Mouse (Mus musculus): ENCODE data around the gene Npff. TPM values are rescaled to one million over a fixed set of nuclear protein-coding genes. Genes with fewer than 3 reads are reported as not detected.

The Npff gene
- polyA plus RNA-seq, 1 experiment: 3.4 TPM

DNA sequence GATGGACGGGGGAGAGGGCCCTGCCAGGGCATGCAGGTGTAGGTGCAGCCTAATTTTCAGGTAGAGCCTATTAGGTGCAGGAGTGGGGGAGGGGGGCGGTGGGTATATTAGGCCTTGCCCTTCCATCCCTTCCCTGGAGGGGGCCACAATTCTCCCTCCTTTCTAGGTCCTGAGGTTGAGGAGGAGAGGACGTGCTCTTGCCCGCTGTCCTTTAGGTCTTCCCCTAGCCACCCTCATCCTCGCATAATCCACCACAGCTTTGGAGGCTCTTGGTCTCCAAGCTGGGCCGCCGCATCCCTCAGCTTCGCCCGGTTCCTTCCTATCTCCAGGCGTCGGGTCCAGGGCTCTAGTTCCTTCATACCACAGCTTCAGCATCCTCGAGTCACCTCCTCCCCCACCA lies 8.4 kb downstream of the Npff start:
- whole genome bisulfite sequencing: 4% methylated on average over 12 of the region's 12 CpGs
- peak overlapping the region; percentile 65 for H3K4me3 ChIP-seq (ENCODE audit: insufficient read depth, low read depth, low read length)
- H3K27ac ChIP-seq (ENCODE audit: insufficient read depth, low read depth, low read length): no peak overlapping the region
- peaks cover 3% of the 10 kb centered on the region; the same call in 1 of the 2 replicates for H3K4me1 ChIP-seq (ENCODE audit: control insufficient read depth, insufficient read depth, low read length)
- DNase-seq: no peak
- no peaks in the 10 kb centered on the region for H3K27me3 ChIP-seq (replicated peaks; ENCODE audit: control insufficient read depth, insufficient read depth, low read length)
- no peaks in the 10 kb centered on the region for H3K36me3 ChIP-seq (ENCODE audit: control insufficient read depth, insufficient read depth, low read length)
- TF ChIP-seq CTCF (conservative IDR thresholded peaks at IDR 0.05; ENCODE audit: insufficient read depth, insufficient read length, low read depth, low read length): no peak
- TF ChIP-seq POLR2A (IDR thresholded peaks at IDR 0.05; ENCODE audit: low read depth, low read length): no peak

DNA sequence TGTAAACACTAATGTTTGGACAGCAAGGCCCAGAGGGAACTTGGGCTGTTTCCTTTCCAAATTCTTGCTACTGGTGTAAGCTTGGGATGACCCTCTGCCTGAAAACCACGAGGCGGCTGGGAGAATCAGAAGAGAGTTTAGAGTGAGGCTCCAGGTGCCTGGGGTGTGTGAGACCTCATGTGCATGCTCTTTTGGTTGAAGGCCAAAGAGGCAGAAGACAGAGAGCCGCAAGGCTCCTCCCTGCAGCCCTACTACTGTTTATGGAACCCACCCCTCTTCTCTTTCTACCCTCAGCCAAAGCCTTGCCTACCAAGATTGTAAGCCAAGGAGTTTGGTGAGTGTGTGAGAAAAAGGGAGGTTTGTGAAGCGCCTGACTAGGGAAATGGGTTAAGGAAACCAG lies 9.0 kb downstream of the Npff start:
- Histone ChIP-seq H3K36me3 (ENCODE audit: control insufficient read depth, insufficient read depth, low read length) (no peaks in the 10 kb centered on the region), H3K27me3 (replicated peaks; ENCODE audit: control insufficient read depth, insufficient read depth, low read length) (no peaks in the 10 kb centered on the region), H3K4me1 (ENCODE audit: control insufficient read depth, insufficient read depth, low read length) (peaks cover 5% of the 10 kb centered on the region; the same call in 1 of the 2 replicates), H3K27ac (ENCODE audit: insufficient read depth, low read depth, low read length) (no peak overlapping the region), H3K4me3 (ENCODE audit: insufficient read depth, low read depth, low read length) (no peak overlapping the region)
- no peak for TF ChIP-seq CTCF (conservative IDR thresholded peaks at IDR 0.05; ENCODE audit: insufficient read depth, insufficient read length, low read depth, low read length)
- TF ChIP-seq POLR2A (IDR thresholded peaks at IDR 0.05; ENCODE audit: low read depth, low read length): no peak
- DNase-seq: no peak
- 58% methylated on average over 4 of the region's 4 CpGs for WGBS

DNA sequence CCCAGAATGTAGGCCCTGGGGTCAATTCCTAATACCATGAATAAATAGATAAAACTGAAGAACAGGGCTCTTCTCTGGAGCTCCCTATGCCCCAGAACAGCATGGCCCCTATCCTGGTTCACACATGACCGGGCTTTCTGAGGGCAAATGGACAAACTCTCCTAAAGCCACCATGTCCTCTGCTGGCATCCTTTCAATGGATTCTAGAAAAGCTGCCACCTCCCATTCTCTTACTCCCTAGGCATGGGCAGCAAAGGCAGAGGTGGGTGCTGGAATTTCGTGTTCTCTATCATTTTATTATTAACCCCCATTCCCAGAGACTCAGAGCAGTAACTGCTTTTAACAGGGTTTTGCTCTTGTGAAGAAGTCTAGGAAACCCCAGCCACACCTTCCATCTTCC lies 9.5 kb downstream of the Npff start:
- WGBS: 82% methylated on average over 2 of the region's 2 CpGs
- DNase-seq: no peak
- Histone ChIP-seq H3K27me3 (replicated peaks; ENCODE audit: control insufficient read depth, insufficient read depth, low read length) (no peaks in the 10 kb centered on the region), H3K4me3 (ENCODE audit: insufficient read depth, low read depth, low read length) (no peak overlapping the region), H3K36me3 (ENCODE audit: control insufficient read depth, insufficient read depth, low read length) (no peaks in the 10 kb centered on the region), H3K4me1 (ENCODE audit: control insufficient read depth, insufficient read depth, low read length) (peaks cover 6% of the 10 kb centered on the region; the same call in 1 of the 2 replicates), H3K27ac (ENCODE audit: insufficient read depth, low read depth, low read length) (no peak overlapping the region)
- TF ChIP-seq CTCF (conservative IDR thresholded peaks at IDR 0.05; ENCODE audit: insufficient read depth, insufficient read length, low read depth, low read length) (no peak), POLR2A (IDR thresholded peaks at IDR 0.05; ENCODE audit: low read depth, low read length) (no peak)

DNA sequence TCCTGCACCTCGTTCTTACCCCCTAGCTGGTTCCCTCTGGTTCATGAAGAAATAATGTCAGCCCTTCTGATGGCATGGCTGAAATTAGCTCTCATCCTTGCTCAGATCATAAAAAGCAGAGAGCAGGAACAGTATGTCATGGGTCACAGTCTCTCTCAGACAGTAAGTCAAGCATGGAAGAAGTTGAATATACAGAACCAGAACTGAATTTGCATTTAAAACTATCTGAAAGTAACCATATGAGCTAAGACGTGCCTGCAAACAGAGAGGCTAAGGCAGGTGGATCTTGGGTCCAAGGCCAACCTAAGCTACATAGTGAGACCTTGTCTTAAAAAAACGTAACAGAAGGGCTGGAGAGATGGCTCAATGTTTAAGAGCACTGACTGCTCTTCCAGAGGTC lies 11.7 kb downstream of the Npff start:
- Histone ChIP-seq H3K36me3 (ENCODE audit: control insufficient read depth, insufficient read depth, low read length) (no peaks in the 10 kb centered on the region), H3K4me3 (ENCODE audit: insufficient read depth, low read depth, low read length) (no peak overlapping the region), H3K27me3 (replicated peaks; ENCODE audit: control insufficient read depth, insufficient read depth, low read length) (no peaks in the 10 kb centered on the region), H3K27ac (ENCODE audit: insufficient read depth, low read depth, low read length) (no peak overlapping the region), H3K4me1 (ENCODE audit: control insufficient read depth, insufficient read depth, low read length) (peaks cover 3% of the 10 kb centered on the region; the same call in 1 of the 2 replicates)
- 78% methylated on average over 3 of the region's 3 CpGs for WGBS
- DNase-seq: no peak
- no peak for TF ChIP-seq CTCF (conservative IDR thresholded peaks at IDR 0.05; ENCODE audit: insufficient read depth, insufficient read length, low read depth, low read length)
- no peak for TF ChIP-seq POLR2A (IDR thresholded peaks at IDR 0.05; ENCODE audit: low read depth, low read length)

DNA sequence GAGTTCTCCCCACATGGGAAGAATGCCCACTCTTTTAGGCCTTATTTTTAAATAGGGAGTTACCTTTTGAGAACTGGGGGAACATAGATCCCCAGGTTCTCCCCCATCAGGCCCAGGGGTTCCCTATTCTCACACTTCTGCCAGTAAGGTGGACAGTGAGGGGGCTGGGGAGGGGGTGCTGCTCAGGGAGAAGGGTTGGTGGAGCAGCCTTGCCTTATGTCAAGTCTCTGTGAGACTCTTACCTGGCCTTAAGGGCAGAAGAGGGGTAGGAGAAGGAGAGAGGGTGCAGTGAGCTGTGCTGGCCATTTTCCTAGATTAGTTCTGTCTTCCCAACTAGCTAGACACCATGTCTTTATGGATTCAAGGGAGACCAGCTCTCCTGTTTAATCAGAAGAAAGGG lies 12.3 kb downstream of the Npff start:
- Histone ChIP-seq H3K36me3 (ENCODE audit: control insufficient read depth, insufficient read depth, low read length) (no peaks in the 10 kb centered on the region), H3K4me1 (ENCODE audit: control insufficient read depth, insufficient read depth, low read length) (peaks cover 3% of the 10 kb centered on the region; the same call in 1 of the 2 replicates), H3K4me3 (ENCODE audit: insufficient read depth, low read depth, low read length) (no peak overlapping the region), H3K27me3 (replicated peaks; ENCODE audit: control insufficient read depth, insufficient read depth, low read length) (no peaks in the 10 kb centered on the region), H3K27ac (ENCODE audit: insufficient read depth, low read depth, low read length) (no peak overlapping the region)
- no peak for DNase-seq
- no peak for TF ChIP-seq CTCF (conservative IDR thresholded peaks at IDR 0.05; ENCODE audit: insufficient read depth, insufficient read length, low read depth, low read length)
- no peak for TF ChIP-seq POLR2A (IDR thresholded peaks at IDR 0.05; ENCODE audit: low read depth, low read length)

DNA sequence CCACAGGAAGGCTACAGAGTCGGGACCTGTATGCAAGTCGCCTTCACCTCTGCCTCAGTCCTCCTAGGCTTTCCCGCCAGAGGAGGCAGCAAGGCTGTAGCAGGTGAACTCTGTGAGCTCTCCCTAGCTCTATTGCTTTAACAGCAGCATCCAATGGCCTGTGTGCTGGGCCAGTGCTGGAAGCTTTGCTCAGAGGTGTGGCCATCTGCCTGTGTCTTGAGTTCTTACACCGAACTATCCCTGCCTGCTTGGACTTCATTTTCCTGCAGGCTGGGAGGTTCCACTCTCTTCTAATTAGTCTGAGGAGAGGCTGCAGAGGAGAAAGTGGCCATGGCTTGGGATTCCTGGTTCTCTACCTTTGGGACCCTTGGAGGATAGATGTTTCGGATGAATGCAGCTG lies 12.7 kb downstream of the Npff start:
- Histone ChIP-seq H3K4me3 (ENCODE audit: insufficient read depth, low read depth, low read length) (no peak overlapping the region), H3K4me1 (ENCODE audit: control insufficient read depth, insufficient read depth, low read length) (peaks cover 3% of the 10 kb centered on the region; the same call in 1 of the 2 replicates)
- 59% methylated on average over 5 of the region's 5 CpGs for WGBS

DNA sequence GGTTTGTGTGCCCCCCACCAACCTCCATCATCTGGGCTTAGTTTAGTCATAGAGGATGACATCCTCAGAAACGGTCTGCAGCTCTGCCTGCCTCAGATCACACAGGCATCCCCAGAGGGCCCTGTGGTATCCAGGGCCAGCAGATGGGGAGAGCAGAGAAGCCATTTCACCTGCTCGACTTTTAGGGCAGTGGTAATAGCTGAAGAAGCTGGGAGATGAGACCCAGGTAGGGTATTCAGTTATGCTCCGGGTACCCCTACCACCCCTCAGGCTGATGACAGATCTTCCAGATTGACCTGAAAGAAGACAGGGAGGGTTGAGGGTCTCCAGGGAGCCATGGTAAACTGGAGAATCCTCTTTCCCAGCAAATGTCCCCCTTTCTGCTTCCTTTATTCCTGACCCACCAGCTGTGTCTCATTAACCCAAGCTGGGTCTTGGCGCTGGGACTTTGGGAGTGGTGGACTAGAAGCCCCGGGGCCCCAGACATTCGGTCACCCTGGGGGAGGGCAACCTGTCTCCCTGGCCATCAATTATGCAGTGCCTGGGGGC lies 13.4 kb downstream of the Npff start:
- WGBS: 22% methylated on average over 6 of the region's 6 CpGs
- H3K27me3 ChIP-seq (replicated peaks; ENCODE audit: control insufficient read depth, insufficient read depth, low read length): no peaks in the 10 kb centered on the region
- DNase-seq: no peak
- H3K36me3 ChIP-seq (ENCODE audit: control insufficient read depth, insufficient read depth, low read length): no peaks in the 10 kb centered on the region
- H3K4me1 ChIP-seq (ENCODE audit: control insufficient read depth, insufficient read depth, low read length): peaks cover 3% of the 10 kb centered on the region; the same call in 1 of the 2 replicates
- TF ChIP-seq POLR2A (IDR thresholded peaks at IDR 0.05; ENCODE audit: low read depth, low read length) (no peak), CTCF (conservative IDR thresholded peaks at IDR 0.05; ENCODE audit: insufficient read depth, insufficient read length, low read depth, low read length) (no peak)
- no peak overlapping the region for H3K4me3 ChIP-seq (ENCODE audit: insufficient read depth, low read depth, low read length)
- H3K27ac ChIP-seq (ENCODE audit: insufficient read depth, low read depth, low read length): no peak overlapping the region

More for the DNA sequence above, 12.7 kb downstream of the Npff start:
- Histone ChIP-seq H3K27me3 (replicated peaks; ENCODE audit: control insufficient read depth, insufficient read depth, low read length) (no peaks in the 10 kb centered on the region), H3K36me3 (ENCODE audit: control insufficient read depth, insufficient read depth, low read length) (no peaks in the 10 kb centered on the region), H3K27ac (ENCODE audit: insufficient read depth, low read depth, low read length) (no peak overlapping the region)
- TF ChIP-seq POLR2A (IDR thresholded peaks at IDR 0.05; ENCODE audit: low read depth, low read length): no peak
- TF ChIP-seq CTCF (conservative IDR thresholded peaks at IDR 0.05; ENCODE audit: insufficient read depth, insufficient read length, low read depth, low read length): no peak
- no peak for DNase-seq

Data from kidney, adult 2 months (tissue).